Mouse (Mus musculus): ENCODE results near the gene Dnajb3.

The Dnajb3 gene

DNA sequence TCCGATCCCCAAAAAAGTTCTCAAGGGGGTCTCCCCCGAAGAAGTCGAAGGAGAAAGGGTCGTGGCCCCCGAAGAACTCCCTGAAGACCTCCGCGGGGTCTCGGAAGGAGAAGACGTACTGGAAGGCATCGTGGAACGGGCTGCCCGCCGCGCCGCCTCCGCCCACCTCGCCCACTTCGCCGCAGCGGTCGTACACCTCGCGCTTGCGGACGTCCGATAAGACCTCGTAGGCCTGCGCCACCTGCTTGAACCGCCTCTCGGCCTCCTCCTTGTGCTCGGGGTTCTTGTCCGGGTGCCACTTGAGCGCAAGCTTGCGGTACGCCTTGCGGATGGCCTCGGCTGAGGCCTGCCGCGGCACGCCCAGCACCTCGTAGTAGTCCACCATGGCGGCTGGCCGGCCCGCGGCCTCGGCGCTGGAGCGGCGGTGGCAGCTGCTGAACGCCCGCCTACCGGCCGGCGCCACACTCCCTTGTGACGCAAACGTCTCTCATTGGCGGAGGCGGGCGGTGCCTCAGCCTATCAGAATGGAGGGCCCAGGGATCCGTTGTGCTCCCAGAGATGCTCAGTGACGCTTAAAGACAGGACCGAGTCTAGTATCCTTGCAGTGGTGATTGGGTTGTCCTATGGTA, at the start of gene Dnajb3:
TSS of gene Dnajb3 (minus strand) at position 489 of the 629 bp plus-strand sequence.
- DNase-seq = peak; percentile 64 to 66

DNA sequence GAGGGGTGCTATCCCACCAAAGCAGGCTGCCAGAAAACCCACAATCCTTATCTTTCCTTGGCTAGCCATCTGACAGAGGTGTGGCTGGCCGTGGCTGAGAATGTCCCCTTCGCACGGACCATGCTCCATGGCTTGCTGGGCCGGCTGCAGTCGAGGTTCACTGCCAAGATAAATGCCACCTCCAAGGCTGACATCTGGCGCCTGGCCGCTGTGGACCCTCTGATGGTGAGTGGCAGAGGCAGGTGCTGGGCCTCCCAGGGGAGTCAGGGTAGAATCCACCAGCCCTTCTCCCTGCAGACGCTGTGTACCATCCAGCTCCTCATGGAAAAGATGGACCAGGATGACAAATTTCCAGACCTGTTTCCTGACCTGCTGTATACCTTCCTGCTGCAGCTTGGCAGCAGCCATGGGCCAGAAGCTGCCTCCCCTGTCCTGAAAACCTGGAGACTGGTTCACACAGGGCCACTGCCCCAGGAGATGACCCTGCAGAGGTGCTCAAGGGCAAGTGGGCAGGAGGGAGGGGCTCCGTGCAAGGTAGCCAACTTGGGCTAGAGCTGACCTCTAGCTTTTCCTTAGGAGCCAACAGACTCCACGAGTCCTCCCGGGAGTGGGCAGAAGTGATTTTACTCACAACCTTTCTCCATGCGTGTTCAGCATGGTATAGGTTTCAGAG, 49.3 kb upstream of the Dnajb3 start:
- no peak for DNase-seq

DNA sequence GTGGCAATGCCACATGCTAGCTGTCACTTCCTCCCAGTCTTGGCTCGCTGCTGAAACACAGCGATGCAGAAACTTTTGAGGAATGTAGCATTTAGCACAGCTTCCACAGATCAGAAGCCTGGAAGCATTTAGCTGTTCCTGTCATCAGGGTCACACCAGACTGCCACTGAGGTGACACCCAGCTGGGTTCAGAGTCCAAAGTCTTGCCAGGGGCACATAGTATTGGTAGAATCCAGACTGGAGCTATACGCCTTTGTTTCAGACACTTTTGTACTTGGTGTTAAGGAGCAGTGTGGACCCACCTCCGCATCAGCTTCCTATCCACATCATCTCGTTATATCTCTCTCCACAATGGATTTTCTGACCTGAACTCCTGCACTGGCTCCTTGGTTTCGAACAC, 48.0 kb upstream of the Dnajb3 start:
- DNase-seq = no peak

DNA sequence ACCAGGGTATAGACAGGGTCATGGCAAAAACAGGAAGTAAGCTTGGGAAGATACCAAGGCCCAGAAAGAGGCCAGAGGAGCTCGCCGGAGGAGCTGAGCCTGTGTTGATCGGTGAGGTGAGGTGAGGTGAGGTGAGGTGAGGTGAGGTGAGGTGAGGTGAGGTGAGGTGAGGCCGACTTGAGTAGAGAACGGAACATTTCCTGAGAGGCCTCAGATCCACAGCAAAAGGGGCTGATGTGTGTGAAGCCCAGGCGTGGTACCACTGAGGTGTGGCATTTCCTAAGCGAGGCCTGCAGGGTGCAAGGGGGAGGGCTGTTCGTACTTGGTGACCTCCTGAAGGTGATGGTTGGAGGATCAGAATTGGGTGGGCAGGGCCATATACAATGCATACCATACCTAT, 47.5 kb upstream of the Dnajb3 start:
- DNase-seq = no peak

DNA sequence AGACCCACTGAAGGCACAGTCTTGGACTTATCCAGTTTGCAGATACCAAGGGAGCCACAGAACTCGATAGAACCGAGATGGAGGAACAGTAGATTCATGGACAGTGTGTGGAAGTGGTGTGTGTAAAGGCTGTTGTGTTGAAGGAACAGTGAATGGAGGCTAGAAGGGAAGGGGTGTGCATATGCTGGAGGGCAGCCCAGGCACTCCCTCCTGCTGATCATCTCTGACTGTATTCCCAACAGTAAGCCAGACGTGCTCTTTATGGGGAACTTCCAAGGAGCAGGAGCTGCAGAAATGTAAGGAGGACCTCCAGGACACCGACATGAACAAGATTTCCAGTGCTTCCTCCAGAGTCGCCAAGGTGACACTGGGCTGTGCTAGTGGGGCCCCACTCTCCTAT, 44.4 kb upstream of the Dnajb3 start:
- no peak for DNase-seq

DNA sequence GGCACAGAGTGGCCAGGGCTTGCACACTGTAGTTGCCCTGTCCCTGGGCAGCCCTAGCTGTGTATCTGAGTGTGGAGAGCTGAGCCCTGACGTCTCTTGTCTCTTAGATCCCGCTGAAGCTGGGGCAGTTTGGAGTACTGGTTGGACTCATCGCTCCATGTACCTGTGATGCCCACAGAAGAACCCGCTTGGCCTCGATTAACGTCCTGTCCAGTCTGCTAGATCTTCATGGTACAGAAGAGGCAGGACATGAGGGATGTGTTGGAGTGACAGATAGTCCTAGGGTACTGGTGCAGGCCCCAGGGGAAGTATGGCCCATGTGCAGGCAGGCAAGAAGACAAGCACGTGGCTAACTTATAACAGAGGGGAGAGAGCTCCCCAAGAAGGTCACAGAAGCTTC, 44.0 kb upstream of the Dnajb3 start:
- no peak for DNase-seq

DNA sequence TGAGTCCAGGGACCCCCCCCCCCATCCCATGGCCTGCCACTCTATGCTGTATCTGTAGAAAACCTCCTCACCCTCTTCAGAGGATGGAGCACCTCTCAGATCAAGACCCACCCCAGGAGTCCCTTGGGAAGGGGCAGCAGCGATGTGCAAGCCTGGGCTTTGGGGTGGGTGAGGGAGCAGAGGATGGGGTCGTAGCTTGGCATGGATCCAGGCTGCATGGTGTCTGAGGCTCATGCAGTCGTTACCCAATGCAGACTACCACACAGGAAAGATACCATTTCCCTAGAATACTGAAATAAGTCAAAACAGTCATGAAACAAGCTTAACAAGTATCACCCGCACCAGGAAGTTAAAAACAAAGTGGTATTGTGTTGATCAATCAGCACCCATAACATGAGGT, 43.1 kb upstream of the Dnajb3 start:
- no peak for DNase-seq

DNA sequence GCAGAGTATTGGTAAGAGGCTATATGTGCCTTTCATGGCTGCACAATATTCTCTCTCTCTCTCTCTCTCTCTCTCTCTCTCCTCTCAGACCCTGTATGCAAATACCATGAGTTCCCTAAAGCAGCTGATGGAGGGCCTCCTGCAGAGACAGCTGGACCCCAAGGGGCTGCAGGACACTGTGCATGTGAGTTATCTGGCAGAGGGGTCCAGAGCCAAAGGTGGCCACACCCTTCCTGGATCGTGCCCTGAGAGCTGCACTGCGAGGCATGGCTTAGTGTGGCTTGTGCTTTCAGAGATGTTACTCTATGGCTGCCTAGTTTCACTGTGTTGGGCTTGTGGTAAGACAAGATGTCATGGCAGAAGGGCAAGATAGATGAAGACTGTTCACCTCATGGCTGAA, 42.1 kb upstream of the Dnajb3 start:
- DNase-seq = no peak

DNA sequence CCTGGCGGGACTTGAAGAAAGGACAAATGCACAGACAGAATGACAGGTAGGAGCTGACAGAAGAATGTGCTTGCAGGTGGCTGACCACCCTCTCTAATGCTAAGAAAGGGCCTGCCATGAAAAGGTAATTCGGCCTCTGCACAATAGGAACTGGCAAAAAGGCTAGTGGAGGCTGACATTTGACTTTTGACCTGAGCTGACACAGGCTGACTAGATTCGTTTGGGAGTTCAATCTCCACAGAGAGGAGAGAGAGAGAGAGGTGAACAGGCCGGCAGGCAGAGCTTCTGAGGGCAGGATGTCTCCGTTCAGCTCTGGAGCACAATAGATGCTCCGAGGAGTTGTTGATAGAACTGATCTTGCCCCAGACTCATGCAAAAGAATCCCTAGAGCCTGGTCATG, 40.8 kb upstream of the Dnajb3 start:
- DNase-seq = no peak

DNA sequence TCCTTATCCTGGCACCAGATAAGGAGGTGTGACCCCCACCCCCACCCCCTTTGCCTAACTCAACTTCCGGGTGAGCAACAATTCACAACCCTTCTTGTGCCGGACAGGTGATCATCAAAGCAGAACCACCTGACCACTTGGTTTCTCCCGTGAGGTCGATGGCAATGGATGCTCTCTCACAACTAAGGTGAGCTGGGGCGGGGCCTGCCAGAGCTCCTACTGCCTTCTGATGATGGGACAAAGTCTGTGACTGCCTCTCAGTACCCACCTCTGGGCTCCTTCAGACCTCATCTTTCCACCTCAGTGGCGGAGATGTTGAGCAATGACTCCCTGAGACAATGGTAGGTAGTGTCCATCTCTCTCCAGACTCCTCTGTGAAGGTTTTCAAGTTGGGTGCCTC, 40.3 kb upstream of the Dnajb3 start:
- no peak for DNase-seq

DNA sequence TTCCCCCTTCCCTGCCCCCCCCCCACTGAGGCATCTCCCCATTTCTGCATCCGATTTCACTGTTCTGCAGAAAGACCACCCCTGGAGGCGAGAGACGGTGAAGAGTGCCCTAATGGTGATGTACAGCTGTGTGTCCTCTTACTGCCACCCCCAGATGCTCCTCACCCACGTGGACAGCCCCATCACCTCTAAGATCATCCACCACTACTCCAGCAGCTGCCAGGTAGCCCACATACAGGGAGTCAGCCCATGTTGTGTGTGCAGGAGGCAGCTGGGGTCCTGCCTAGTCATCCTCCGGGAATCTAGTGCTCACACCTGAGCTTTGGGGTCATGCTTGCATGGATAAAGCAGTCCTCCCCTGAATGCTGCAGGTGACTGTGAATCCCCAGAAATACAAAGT, 38.3 kb upstream of the Dnajb3 start:
- DNase-seq = no peak

DNA sequence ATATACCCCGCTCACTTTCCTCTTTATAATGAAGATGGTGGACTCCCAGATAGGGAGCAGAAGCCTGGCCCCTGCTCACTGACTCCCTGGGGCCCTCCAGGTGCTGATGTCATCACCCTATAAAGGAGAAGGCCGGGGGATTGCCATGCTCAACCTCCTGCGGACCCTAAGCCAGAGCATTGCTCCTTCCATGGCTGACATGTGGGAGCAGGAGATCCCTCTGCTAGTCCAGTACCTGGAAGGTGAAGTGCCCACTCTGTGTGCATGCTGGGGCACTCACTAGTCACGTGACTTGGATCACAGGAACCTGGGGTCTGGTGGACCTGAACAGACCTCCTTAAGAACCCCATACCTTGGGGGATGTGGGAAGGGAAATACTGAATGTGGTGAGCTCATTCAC, 35.0 kb upstream of the Dnajb3 start:
- DNase-seq = no peak

DNA sequence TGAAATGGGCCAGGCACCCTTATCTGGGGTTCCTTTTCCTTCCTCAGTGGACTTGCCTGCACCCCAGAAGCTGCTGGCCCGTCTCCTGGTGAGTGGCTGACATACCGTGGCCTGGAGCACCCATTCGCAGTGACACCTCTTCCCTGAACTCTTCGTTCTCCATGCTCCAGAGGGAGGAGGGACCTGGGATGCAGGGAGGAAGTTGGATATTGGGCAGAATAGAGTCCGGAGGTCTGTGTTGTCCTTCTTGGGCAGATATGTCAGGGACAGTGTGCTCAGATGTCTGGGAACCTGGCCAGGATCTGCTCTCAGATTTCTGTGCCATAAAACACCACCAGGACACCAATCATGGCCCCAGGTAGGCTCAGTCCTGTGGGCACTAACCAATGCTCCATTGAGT, 34.5 kb upstream of the Dnajb3 start:
- no peak for DNase-seq

DNA sequence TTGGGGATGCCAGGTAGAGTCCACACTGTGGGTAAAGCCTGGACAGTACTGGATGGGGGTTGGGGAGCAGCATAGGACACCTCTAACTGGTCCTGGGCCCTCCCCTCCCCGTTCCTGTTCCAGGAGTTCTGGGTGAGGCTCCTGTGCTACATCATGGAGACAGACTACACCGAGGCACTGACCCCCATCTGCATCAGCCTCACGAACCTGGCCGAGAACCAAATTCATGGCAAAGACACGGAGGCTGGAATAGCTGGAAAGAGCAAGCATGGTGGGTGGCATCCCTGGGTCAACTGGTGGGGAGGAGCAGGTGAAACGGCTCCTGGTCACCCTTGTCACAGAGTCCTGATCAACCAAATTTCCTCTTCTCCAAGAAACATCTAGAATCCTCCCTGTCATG, 33.2 kb upstream of the Dnajb3 start:
- no peak for DNase-seq

DNA sequence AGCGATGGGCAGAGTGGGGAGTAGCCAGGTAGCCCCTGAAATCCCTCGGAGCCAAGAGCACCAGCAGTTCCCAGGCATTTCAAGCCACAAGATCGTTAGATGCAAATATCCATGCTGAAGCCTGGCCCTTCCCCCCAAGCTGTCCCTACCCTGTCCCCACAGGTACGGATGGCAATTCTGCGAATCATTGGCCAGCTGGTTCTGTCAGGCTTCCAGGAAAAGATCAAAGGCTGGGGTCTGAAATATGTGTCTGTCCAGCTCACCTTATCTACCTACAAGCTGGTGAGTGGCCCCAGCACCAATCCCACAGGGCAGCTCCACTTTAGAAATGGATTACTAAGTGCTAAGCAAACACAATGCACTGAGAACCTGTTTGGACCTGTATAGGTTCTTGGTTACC, 31.7 kb upstream of the Dnajb3 start:
- no peak for DNase-seq

DNA sequence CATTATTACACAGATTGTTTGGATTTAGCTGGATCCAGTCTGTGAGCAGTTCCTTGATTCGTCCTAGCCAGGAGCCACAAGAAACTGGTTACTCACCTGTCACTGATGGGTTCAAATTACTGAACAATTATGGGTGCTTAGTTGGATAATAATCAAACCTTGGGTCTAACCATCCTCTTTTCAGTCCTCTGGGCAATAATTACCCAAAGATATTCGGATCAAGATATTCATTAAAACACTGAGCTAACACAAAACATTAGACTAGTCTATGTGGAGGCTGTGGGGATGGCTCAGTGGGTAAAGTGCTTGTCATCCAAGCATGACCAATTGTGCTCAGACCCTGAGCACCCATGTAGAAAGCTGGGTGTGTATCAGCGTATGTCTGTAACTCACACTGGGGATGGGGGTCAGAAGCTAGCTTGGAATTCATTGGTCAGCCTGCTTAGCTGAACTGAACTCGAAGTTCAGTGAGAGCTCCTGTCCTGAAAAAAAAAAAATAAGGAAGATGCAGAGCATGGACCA, 30.4 kb upstream of the Dnajb3 start:
- DNase-seq = no peak

DNA sequence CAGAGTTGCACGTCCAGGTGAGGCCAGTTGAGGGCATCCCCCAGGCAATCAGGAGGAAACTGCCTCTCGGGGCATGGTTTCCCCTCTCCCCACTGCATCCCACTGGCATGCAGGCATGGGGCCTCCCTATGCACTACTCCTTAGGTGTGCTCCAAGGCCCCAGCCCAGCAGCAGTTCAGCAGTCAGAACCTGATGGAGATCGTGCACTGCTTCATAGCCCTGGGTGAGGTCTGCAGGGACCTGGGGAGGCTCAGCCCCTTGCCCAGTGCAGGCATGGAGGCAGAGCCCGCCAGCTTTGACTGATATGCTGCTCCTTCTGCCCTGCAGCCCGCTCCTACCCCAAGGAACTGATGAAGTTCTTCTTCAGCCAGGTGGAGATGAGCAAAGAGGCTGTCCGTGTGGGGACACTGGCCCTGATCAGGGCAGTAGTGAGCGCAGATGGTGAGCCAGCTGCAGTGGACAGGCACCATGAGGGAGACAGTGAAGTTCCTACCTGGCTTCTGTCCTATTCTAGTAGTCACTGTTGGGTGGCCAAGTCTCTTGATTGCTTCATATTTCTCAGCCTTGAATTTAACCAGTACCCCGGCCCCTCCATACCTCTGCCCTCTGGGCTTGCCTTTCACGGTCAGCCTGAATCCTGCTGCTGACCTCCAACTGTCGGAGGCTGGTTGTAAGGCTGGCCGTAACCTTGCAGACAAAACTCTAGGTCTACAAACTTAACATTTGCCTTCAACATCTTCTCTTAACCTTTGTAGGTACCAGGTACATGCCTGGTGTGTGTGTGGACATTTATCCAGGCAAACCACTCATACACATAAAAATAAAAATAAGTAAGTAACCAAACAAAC, 29.7 kb upstream of the Dnajb3 start:
- DNase-seq = no peak

DNA sequence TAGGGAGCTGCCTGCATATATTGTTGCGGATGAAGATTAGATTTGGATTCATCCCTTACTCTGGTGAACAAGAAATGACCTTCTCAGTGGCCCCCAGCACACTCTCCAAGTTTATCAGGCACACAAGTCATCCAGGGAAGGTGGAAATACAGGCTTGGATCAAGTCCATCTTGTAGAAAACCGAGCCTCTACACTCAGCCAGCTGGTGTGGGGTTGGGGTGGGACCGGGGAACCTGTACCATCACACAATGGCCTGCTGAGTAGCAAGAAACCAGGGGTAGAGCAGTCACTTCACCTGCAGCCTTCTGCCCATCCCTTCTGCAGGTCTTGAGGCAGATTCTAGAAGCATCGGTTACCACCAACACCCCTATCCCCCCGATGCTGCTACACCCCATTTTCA, 29.1 kb upstream of the Dnajb3 start:
- DNase-seq = no peak

DNA sequence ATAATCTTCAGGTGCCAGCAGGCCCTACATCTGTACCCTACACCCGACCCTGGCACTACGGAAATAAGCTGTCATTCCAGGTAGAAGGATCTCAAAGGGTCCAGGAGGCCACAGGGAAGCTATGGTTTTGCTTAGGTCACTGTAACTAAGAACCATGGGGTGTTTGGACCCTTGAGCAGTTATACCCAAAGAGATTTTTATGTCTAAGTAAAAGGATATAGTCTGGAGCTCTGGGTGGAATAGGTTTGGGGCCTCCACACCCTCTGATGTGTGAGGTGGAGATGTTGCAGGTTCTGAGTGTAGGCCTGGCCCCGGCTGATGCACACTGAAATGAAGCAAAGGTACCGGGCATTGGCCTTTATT, 28.6 kb upstream of the Dnajb3 start:
- DNase-seq = no peak

DNA sequence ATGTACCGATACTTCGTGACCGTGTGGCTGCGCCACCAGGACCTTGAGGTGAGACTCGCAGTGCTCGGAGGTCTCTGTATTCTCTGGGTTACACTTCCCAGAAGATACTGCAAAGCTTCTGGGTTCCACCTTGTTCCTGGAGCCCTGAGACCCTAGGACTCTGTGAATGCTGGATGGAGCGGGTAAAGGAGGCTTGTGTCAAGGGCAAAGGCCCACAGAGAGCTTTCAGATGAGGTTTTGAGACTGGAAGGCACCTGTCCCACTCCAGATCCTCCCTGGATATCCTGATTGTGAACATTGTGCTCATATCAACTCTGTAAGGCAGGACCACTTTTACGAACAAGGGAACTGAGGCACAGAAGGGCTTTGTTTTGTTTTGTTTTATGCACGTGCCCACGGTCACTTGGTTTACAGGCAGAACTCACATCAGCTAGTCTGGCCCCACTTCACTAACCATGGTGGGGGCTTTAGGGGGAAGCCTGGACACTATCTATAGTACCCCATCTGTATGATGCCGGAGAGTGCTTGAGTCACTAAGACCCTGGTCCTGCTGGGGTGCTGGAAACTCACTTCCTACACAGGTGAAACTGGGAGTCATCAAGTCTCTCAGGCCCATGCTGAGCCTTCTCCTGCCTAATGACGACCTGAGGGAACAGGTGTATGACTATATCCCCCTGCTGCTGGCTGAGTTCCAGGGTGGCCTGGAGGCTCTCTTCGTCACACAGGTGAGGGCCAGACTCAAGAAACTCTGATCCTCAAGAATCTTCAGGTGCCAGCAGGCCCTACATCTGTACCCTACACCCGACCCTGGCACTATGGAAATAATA, 28.1 kb upstream of the Dnajb3 start:
- no peak for DNase-seq

DNA sequence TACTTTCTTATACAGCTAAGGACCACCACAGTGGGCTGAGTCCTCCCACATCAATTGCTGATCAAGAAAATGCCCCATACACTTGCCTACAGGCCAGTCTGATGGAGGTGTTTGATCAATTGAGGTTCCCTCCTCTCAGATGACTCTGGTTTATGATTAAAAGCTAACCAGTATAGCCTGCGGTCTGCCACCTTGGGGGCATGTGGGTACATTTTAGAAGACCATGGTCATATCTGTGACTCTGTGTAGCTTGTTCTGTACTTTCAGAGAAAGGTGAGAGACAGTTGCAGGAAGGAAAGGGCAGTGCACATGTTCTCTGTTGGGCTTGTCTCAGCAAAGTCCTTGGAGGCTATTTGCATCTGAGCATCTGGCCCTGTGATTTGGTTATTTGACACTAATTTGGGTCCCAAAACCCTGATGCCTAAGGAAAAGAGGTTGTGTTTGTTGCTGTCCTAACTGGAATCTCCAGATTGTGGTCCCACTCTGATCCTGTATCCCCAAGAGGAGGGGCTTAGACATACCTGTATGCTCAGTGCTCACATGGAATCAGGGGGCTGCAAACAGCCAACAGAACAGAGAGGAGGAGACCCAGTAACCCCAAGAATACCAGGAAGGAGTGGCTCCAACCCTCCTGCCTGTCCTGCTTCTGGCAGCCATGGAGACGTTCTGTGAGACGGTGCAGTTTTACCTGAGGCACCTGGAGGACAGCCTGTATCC, 27.2 kb upstream of the Dnajb3 start:
- DNase-seq = no peak

DNA sequence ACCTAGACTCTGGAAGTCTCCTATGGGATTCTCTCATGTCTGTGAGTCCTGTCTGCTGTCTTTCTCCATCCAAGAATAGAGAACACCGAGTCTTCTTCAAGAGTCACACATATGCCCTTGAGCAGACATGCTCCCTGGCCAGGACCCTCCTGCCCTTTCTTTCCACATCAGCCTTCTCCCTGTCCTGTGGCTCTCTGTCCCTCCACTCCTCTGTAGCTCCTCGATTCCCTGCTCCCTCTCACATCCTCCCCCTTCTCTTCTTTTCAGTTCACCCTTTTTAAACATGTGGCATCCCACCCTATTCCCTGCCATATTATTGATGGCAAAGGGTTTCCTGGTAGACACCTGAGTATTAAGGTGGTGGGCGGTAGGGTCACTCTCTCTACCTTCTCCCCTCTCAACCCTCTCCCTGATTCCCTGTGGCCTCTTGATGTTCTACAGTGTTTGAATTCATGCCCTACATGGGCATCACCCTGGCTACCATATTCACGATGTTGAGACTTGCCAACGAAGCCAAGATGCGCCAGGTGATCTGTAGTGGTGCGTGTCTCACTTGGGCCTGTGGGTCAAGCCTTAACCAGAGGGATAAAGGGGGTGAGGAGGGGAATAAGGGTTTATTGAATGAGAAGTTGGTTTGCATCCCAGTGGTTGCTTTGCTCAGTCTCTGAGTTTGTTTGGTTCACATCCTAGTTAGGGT, 26.4 kb upstream of the Dnajb3 start:
- DNase-seq = no peak
